Mouse (Mus musculus) cerebellum, adult 9-10 months (tissue): ENCODE measurements at regions not wholly inside any gene's neighbourhood (a gene's known extent, or its start where the extent isn't known, plus 50 kb on each side); places are given as distances from the start of the nearest gene placed in this dataset.

ENCODE experiments used
- DNase-seq: peaks from one replicate; pipeline ENCODE4 v3.0.0; 2022

GRCm38 (mm10) chr2:95142151-95142550 is 704.2 kb upstream of the Api5 start:
- no peak for DNase-seq

- DNase-seq, result peak; percentile 81
Observed at GRCm38 (mm10) chr2:95140116-95140515, 702.2 kb upstream of the Api5 start.

- no peak for DNase-seq
Observed at GRCm38 (mm10) chr2:95136636-95137035, 698.7 kb upstream of the Api5 start.

DNA sequence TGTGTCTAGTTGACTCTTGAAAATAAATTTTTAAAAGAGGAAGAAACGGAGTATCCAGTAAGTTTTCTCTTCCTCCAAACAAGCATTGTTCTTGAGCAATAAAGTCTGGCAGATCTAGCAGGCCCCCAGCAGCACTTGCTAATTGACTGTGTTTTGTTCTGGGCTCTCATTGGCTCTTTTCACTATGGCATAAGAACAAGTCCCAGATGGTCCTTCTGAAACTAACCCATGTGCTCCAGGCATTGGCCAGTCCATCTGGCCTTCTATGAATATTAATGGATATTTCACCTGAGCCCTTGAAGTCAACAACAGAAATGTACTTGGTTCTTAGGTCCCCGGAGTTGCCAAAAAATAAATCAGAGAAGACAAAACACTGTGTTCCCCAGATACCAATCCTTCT is 693.2 kb upstream of the Api5 start:
- peak; percentile 54 for DNase-seq

DNA sequence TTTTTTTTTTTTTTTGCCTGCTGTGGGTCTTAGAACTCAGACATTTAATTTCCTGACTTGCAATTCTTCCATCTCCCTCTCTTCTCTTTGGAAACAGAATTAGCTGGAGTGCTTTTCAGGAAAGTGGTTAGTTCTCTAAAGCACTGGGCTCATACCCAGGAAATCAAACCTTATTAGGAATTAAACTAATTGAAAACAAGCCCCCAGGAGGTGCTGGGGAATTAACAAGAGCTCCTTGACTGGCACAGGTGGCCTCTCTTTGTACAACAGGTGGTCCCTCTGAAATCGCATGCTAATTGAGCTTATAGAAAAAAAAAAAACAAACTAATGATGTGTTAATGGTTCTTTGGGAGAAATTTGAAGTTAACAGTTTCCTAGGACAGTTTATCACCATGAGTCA is 690.8 kb upstream of the Api5 start:
- DNase-seq, result peak; percentile 15

GRCm38 (mm10) chr2:95119544-95119943 is 681.6 kb upstream of the Api5 start:
- DNase-seq, result no peak

- DNase-seq, result peak; percentile 38
Observed at GRCm38 (mm10) chr2:95097055-95097454, 659.1 kb upstream of the Api5 start.

- no peak for DNase-seq
Observed at GRCm38 (mm10) chr2:95054636-95055035, 616.7 kb upstream of the Api5 start.

- DNase-seq, result no peak
Observed at GRCm38 (mm10) chr2:95053866-95054265, 615.9 kb upstream of the Api5 start.
